Mouse (Mus musculus): Measurements from ENCODE around the gene Zcwpw1. TPM values are rescaled to one million over a fixed set of nuclear protein-coding genes. Genes with fewer than 3 reads are reported as not detected.

Zcwpw1 gene
- polyA plus RNA-seq, 1 experiment from 2014 or later = 11.4 TPM

- DNase-seq (ENCODE audit: low spot score, missing footprints) = no peak
- no peak overlapping the region for H3K9ac ChIP-seq (ENCODE audit: low read length)
- H3K9me3 ChIP-seq (ENCODE audit: control insufficient read depth, low read length) = no peaks in the 10 kb centered on the region
- no peak overlapping the region for H3K4me3 ChIP-seq (ENCODE audit: low read depth, low read length)
- H3K4me2 ChIP-seq = no peak overlapping the region
- WGBS = 47% methylated on average over 9 of the region's 9 CpGs
- H3K27me3 ChIP-seq (ENCODE audit: control insufficient read depth, insufficient read depth, low read length) = no peaks in the 10 kb centered on the region
- no peak overlapping the region for H3K27ac ChIP-seq (ENCODE audit: low read depth, low read length)
- peak; percentile 54; the same call in 1 of the 2 replicates for ATAC-seq (ENCODE audit: low FRiP score)
- H3K4me1 ChIP-seq (ENCODE audit: control insufficient read depth, insufficient read depth, low read length) = no peaks in the 10 kb centered on the region
- H3K36me3 ChIP-seq (ENCODE audit: control insufficient read depth, insufficient read depth, low read length) = no peaks in the 10 kb centered on the region
Measured at GRCm38 (mm10) chr5:137764609-137765340, 22.8 kb upstream of the Zcwpw1 start.

- DNase-seq (ENCODE audit: low spot score, missing footprints) (no peak), ATAC-seq (ENCODE audit: low FRiP score) (no peak)
- WGBS = 53% methylated on average over 3 of the region's 3 CpGs
- H3K4me2 ChIP-seq = no peak overlapping the region
- H3K36me3 ChIP-seq (ENCODE audit: control insufficient read depth, insufficient read depth, low read length) = no peaks in the 10 kb centered on the region
- no peaks in the 10 kb centered on the region for H3K4me1 ChIP-seq (ENCODE audit: control insufficient read depth, insufficient read depth, low read length)
- no peak overlapping the region for H3K9ac ChIP-seq (ENCODE audit: low read length)
- H3K4me3 ChIP-seq (ENCODE audit: low read depth, low read length) = no peak overlapping the region
- no peaks in the 10 kb centered on the region for H3K9me3 ChIP-seq (ENCODE audit: control insufficient read depth, low read length)
- no peak overlapping the region for H3K27ac ChIP-seq (ENCODE audit: low read depth, low read length)
- no peaks in the 10 kb centered on the region for H3K27me3 ChIP-seq (ENCODE audit: control insufficient read depth, insufficient read depth, low read length)
Measured at GRCm38 (mm10) chr5:137766270-137766669, 21.3 kb upstream of the Zcwpw1 start.

- Histone ChIP-seq H3K9me3 (ENCODE audit: control insufficient read depth, low read length) (no peaks in the 10 kb centered on the region), H3K36me3 (ENCODE audit: control insufficient read depth, insufficient read depth, low read length) (no peaks in the 10 kb centered on the region), H3K27me3 (ENCODE audit: control insufficient read depth, insufficient read depth, low read length) (no peaks in the 10 kb centered on the region), H3K9ac (ENCODE audit: low read length) (no peak overlapping the region), H3K4me1 (ENCODE audit: control insufficient read depth, insufficient read depth, low read length) (no peaks in the 10 kb centered on the region), H3K4me3 (ENCODE audit: low read depth, low read length) (no peak overlapping the region), H3K4me2 (no peak overlapping the region), H3K27ac (ENCODE audit: low read depth, low read length) (no peak overlapping the region)
- no peak for ATAC-seq (ENCODE audit: low FRiP score)
- WGBS = 28% methylated on average over 1 of the region's 1 CpGs
- no peak for DNase-seq (ENCODE audit: low spot score, missing footprints)
Measured at GRCm38 (mm10) chr5:137768475-137768874, 19.1 kb upstream of the Zcwpw1 start.

- no peaks in the 10 kb centered on the region for H3K4me1 ChIP-seq (ENCODE audit: control insufficient read depth, insufficient read depth, low read length)
Measured at GRCm38 (mm10) chr5:137770709-137771108, 16.9 kb upstream of the Zcwpw1 start.

GRCm38 (mm10) chr5:137772755-137773154 lies 14.8 kb upstream of the Zcwpw1 start:
- H3K9me3 ChIP-seq (ENCODE audit: control insufficient read depth, low read length) = no peaks in the 10 kb centered on the region
- no peaks in the 10 kb centered on the region for H3K36me3 ChIP-seq (ENCODE audit: control insufficient read depth, insufficient read depth, low read length)
- H3K4me3 ChIP-seq (ENCODE audit: low read depth, low read length) = no peak overlapping the region
- no peaks in the 10 kb centered on the region for H3K27me3 ChIP-seq (ENCODE audit: control insufficient read depth, insufficient read depth, low read length)
- H3K4me1 ChIP-seq (ENCODE audit: control insufficient read depth, insufficient read depth, low read length) = no peaks in the 10 kb centered on the region
- H3K27ac ChIP-seq (ENCODE audit: low read depth, low read length) = no peak overlapping the region
- H3K4me2 ChIP-seq = no peak overlapping the region
- DNase-seq (ENCODE audit: low spot score, missing footprints) (no peak), ATAC-seq (ENCODE audit: low FRiP score) (no peak)
- no peak overlapping the region for H3K9ac ChIP-seq (ENCODE audit: low read length)

More at GRCm38 (mm10) chr5:137770709-137771108, 16.9 kb upstream of the Zcwpw1 start:
- Histone ChIP-seq H3K36me3 (ENCODE audit: control insufficient read depth, insufficient read depth, low read length) (no peaks in the 10 kb centered on the region), H3K4me2 (no peak overlapping the region), H3K27ac (ENCODE audit: low read depth, low read length) (no peak overlapping the region), H3K9me3 (ENCODE audit: control insufficient read depth, low read length) (no peaks in the 10 kb centered on the region), H3K4me3 (ENCODE audit: low read depth, low read length) (no peak overlapping the region), H3K27me3 (ENCODE audit: control insufficient read depth, insufficient read depth, low read length) (no peaks in the 10 kb centered on the region), H3K9ac (ENCODE audit: low read length) (no peak overlapping the region)
- DNase-seq (ENCODE audit: low spot score, missing footprints) (peak; percentile 94), ATAC-seq (ENCODE audit: low FRiP score) (peak; percentile 33)
- 34% methylated on average over 2 of the region's 2 CpGs for WGBS

GRCm38 (mm10) chr5:137775587-137776290 lies 11.9 kb upstream of the Zcwpw1 start:
- no peak overlapping the region for H3K9ac ChIP-seq (ENCODE audit: low read length)
- no peak overlapping the region for H3K27ac ChIP-seq (ENCODE audit: low read depth, low read length)
- H3K27me3 ChIP-seq (ENCODE audit: control insufficient read depth, insufficient read depth, low read length) = no peaks in the 10 kb centered on the region
- no peak for ATAC-seq (ENCODE audit: low FRiP score)
- WGBS = 80% methylated on average over 2 of the region's 2 CpGs
- H3K36me3 ChIP-seq (ENCODE audit: control insufficient read depth, insufficient read depth, low read length) = peaks cover 4% of the 10 kb centered on the region; the same call in 1 of the 2 replicates
- no peaks in the 10 kb centered on the region for H3K9me3 ChIP-seq (ENCODE audit: control insufficient read depth, low read length)
- H3K4me1 ChIP-seq (ENCODE audit: control insufficient read depth, insufficient read depth, low read length) = peaks cover 12% of the 10 kb centered on the region
- DNase-seq (ENCODE audit: low spot score, missing footprints) = no peak
- no peak overlapping the region for H3K4me3 ChIP-seq (ENCODE audit: low read depth, low read length)
- no peak overlapping the region for H3K4me2 ChIP-seq

GRCm38 (mm10) chr5:137776408-137776918 lies 11.1 kb upstream of the Zcwpw1 start:
- Histone ChIP-seq H3K27ac (ENCODE audit: low read depth, low read length) (no peak overlapping the region), H3K4me2 (no peak overlapping the region), H3K4me1 (ENCODE audit: control insufficient read depth, insufficient read depth, low read length) (peaks cover 12% of the 10 kb centered on the region), H3K9me3 (ENCODE audit: control insufficient read depth, low read length) (no peaks in the 10 kb centered on the region), H3K27me3 (ENCODE audit: control insufficient read depth, insufficient read depth, low read length) (no peaks in the 10 kb centered on the region), H3K4me3 (ENCODE audit: low read depth, low read length) (no peak overlapping the region), H3K9ac (ENCODE audit: low read length) (0 out of 2 replicates have a peak overlapping the region, but pooled peaks have one; percentile 3), H3K36me3 (ENCODE audit: control insufficient read depth, insufficient read depth, low read length) (peaks cover 10% of the 10 kb centered on the region)
- 51% methylated on average over 5 of the region's 5 CpGs for WGBS
- DNase-seq (ENCODE audit: low spot score, missing footprints) (peak; percentile 60), ATAC-seq (ENCODE audit: low FRiP score) (no peak)

- H3K9ac ChIP-seq (ENCODE audit: low read length) = no peak overlapping the region
- H3K27ac ChIP-seq (ENCODE audit: low read depth, low read length) = no peak overlapping the region
- 89% methylated on average over 7 of the region's 7 CpGs for WGBS
- H3K9me3 ChIP-seq (ENCODE audit: control insufficient read depth, low read length) = no peaks in the 10 kb centered on the region
- no peak overlapping the region for H3K4me3 ChIP-seq (ENCODE audit: low read depth, low read length)
- H3K36me3 ChIP-seq (ENCODE audit: control insufficient read depth, insufficient read depth, low read length) = peaks cover 19% of the 10 kb centered on the region
- H3K4me1 ChIP-seq (ENCODE audit: control insufficient read depth, insufficient read depth, low read length) = peaks cover 15% of the 10 kb centered on the region
- H3K4me2 ChIP-seq = no peak overlapping the region
- H3K27me3 ChIP-seq (ENCODE audit: control insufficient read depth, insufficient read depth, low read length) = no peaks in the 10 kb centered on the region
- ATAC-seq (ENCODE audit: low FRiP score) (no peak), DNase-seq (ENCODE audit: low spot score, missing footprints) (peak; percentile 60)
Measured at GRCm38 (mm10) chr5:137777267-137777845, 10.2 kb upstream of the Zcwpw1 start.

- DNase-seq (ENCODE audit: low spot score, missing footprints) = peak; percentile 100
- under 1% methylated on average over 31 of the region's 31 CpGs for WGBS
Measured at GRCm38 (mm10) chr5:137778635-137779034, 9.0 kb upstream of the Zcwpw1 start, which contains the start of gene Ppp1r35. Gene Ppp1r35 (plus strand): TSS chr5:137778849.

More at GRCm38 (mm10) chr5:137778635-137779034, 9.0 kb upstream of the Zcwpw1 start, which contains the start of gene Ppp1r35:
- Histone ChIP-seq H3K4me2 (peak within 1 kb of the TSS; percentile 80), H3K27ac (ENCODE audit: low read depth, low read length) (peak within 1 kb of the TSS; percentile 80), H3K9me3 (ENCODE audit: control insufficient read depth, low read length) (no peaks in the 10 kb centered on the region), H3K4me3 (ENCODE audit: low read depth, low read length) (peak within 1 kb of the TSS; percentile 98), H3K27me3 (ENCODE audit: control insufficient read depth, insufficient read depth, low read length) (no peaks in the 10 kb centered on the region), H3K36me3 (ENCODE audit: control insufficient read depth, insufficient read depth, low read length) (peaks cover 29% of the 10 kb centered on the region), H3K9ac (ENCODE audit: low read length) (peak within 1 kb of the TSS; percentile 96), H3K4me1 (ENCODE audit: control insufficient read depth, insufficient read depth, low read length) (peaks cover 26% of the 10 kb centered on the region)
- ATAC-seq (ENCODE audit: low FRiP score) = peak; percentile 96
